Mouse (Mus musculus) left cerebral cortex, postnatal 36 days (tissue): Measurements from ENCODE around the gene Tbrg4. TPM values are rescaled to one million over a fixed set of nuclear protein-coding genes. Genes with fewer than 3 reads are reported as not detected.

Experiments used
- total RNA-seq, 2 experiments: library from RNA; stranded (reverse); gene quantifications; 2 replicates each; pipeline ENCODE4 v1.2.3; 2021

The Tbrg4 gene
- total RNA-seq, 2 experiments from 2014 or later = 48.3 to 58.7 TPM

Other genes with a start within 250 kb of the Tbrg4 start
- gene Zmiz2, start 237.0 kb downstream of the Tbrg4 start, total RNA-seq = 100 to 1,000 TPM; 222 to 224 TPM
- 1,000 to 10,000 TPM; 1,722 to 2,059 TPM for gene Ppia, start 210.6 kb downstream of the Tbrg4 start, total RNA-seq
- gene H2afv, start 181.6 kb downstream of the Tbrg4 start, total RNA-seq = 10 to 100 TPM; 41.4 to 43.4 TPM
- gene Purb, start 150.2 kb downstream of the Tbrg4 start, total RNA-seq = 100 to 1,000 TPM; 283 to 295 TPM
- gene Myo1g, start 105.1 kb downstream of the Tbrg4 start, total RNA-seq = 1 to 10 TPM in 1 of 2 experiments, under 1 TPM in 1; 0.57 to 1.3 TPM
- 10 to 100 TPM; 56.1 to 64.1 TPM for gene Ccm2, start 79.2 kb downstream of the Tbrg4 start, total RNA-seq
- 10 to 100 TPM; 41.3 to 51.0 TPM for gene Nacad, start 20.0 kb downstream of the Tbrg4 start, total RNA-seq
- not detected for gene Wap, start 12.6 kb upstream of the Tbrg4 start, total RNA-seq
- gene Ramp3, start 32.5 kb upstream of the Tbrg4 start, total RNA-seq = 10 to 100 TPM; 13.6 to 26.8 TPM
- gene Gm11983, start 211.6 kb upstream of the Tbrg4 start, total RNA-seq = not detected